Mouse (Mus musculus) layer of hippocampus, postnatal 10 days (tissue): ENCODE results near the gene Fblim1. TPM values are rescaled to one million over a fixed set of nuclear protein-coding genes. Genes with fewer than 3 reads are reported as not detected.

Source experiments
- DNase-seq, 2 experiments: peaks; one replicate each; pipeline ENCODE4 v3.0.0; 2021; ENCODE audit warnings: low spot score in 2 of 2
- total RNA-seq, 2 experiments: library from RNA; stranded (reverse); gene quantifications; 2 replicates each; pipeline ENCODE4 v1.2.3; 2021

Gene Fblim1
- total RNA-seq, 2 experiments from 2014 or later, result 4.6 to 5.0 TPM

DNA sequence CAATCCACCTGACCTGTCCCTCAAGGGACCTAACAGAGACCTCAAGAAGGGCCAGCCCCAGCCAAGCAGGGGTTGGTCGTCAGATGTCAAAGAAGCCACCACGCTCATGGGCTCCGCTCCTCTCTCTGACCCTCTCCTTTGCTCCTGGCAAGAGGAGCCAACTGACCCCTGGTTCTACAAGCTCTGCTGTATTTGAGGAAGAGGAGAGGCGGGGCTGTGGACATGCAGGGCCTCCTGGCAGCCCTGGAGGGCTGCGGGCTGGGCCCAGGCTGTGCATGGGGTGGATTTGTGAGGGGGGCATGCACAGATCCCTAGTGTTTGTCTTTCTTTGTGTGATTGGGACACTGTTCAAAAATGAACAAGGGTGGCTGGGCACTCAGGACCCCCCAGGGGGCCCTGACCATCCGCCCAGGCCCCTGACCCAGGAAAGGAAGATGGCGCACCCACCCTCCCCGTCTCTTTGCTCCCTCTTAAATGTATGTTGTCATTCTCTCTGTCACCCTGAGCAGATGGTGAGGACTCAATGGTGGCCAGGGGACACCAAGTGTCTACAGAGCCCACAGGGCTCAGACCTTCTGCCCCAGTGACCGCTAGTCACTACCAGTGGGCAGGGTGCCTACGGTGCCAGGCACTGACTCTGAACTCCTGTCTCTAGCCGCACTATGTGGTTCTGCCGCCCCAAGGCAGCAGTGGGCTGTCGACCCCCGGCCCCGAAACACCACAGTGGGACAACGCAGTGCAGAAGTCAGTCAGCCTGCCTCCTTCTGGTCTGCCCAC is 20.1 kb upstream of the Fblim1 start:
- no peak for DNase-seq

- DNase-seq, result no peak
Measured at GRCm38 (mm10) chr4:141624983-141625773, 19.3 kb upstream of the Fblim1 start.

GRCm38 (mm10) chr4:141624134-141624533 is 18.2 kb upstream of the Fblim1 start:
- DNase-seq, result no peak

GRCm38 (mm10) chr4:141623666-141624065 is 17.8 kb upstream of the Fblim1 start, which contains the start of gene Slc25a34:
Gene Slc25a34 (minus strand): TSS chr4:141623821.
- DNase-seq, result no peak

DNA sequence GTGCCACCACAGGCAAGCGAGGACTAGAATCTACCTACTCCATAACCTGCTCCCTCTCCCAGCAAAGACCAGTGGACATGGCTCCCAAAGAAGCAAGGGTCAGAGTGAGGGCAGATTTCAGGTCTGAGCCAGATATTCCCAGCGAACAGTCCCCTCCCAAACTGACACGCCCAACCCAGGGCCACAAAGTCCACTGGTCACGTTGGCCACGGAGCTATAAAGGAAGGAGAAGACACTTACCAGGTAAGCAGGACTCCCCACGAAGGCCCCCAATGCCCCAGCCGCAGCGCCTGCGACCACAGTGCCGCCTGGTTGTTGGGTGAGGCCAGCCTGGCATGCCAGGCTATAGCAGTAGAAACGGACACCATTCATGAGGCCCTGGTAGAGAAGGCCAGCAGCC is 17.1 kb upstream of the Fblim1 start:
- DNase-seq, result no peak

GRCm38 (mm10) chr4:141622580-141622979 is 16.7 kb upstream of the Fblim1 start:
- no peak for DNase-seq

- DNase-seq, result no peak
Measured at GRCm38 (mm10) chr4:141622091-141622490, 16.2 kb upstream of the Fblim1 start.

DNA sequence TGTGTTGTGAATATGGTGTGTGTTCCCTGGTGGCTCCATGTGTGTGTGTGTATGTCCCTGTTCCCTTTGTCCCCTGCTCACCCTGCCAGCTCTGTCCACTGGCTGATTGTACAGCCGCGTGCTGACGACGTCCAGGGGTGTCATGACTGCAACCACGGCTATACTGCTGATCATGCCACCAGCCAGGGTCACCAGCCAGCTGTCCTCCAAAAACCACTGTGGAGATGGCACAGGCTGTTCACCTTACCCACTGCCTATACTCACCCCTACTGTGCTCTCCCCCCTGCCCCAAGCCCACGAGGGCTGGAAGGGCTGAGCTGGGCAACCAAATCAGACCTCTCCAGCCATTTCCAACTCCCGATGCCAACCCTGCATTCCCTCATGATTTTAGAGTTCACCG is 15.4 kb upstream of the Fblim1 start:
- no peak for DNase-seq

- no peak for DNase-seq
Measured at GRCm38 (mm10) chr4:141619299-141619883, 13.5 kb upstream of the Fblim1 start.

DNA sequence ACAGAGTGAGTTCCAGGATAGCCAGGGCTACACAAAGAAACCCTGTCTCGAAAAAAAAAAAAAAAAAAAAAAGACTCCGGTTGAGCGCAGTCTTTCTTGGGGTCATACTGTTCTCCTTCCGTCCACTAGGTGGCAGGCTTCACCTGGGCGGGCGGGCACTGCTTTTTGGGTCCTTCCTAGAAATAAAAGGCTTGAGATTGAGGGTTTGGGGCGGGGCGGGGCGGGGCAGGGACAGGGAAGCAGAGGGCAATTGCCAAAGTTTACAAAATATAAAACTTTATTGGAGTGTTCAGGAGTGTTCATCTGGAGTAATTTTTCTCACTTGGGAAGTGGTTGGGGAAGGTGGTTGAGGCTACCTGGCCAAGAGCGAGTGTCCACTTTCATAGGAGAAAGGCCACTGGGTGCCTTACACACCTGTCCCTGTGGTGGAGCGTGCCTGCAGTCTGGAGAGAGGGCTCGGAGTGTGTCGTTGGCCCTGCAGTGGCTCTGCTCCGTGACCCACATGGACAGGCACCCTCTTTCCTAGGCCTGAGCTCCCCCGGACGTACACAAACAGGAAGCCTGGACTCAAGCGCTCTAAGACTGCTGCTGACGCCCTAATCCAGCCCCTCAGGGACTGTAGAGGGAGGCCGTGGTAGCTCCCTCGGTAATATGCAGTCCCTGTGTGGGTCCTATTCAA is 12.8 kb upstream of the Fblim1 start, which contains the start of gene Tmem82:
Gene Tmem82 (minus strand): TSS at position 69 of the 679 bp plus-strand sequence.
- DNase-seq, result peak; percentile 62 to 75

- no peak for DNase-seq
Measured at GRCm38 (mm10) chr4:141617863-141618564, 12.1 kb upstream of the Fblim1 start.

- peak; percentile 69 to 80 for DNase-seq
Measured at GRCm38 (mm10) chr4:141617299-141617698, 11.4 kb upstream of the Fblim1 start.

GRCm38 (mm10) chr4:141616811-141617210 is 10.9 kb upstream of the Fblim1 start:
- no peak for DNase-seq

GRCm38 (mm10) chr4:141614946-141615345 is 9.1 kb upstream of the Fblim1 start:
- no peak for DNase-seq

DNA sequence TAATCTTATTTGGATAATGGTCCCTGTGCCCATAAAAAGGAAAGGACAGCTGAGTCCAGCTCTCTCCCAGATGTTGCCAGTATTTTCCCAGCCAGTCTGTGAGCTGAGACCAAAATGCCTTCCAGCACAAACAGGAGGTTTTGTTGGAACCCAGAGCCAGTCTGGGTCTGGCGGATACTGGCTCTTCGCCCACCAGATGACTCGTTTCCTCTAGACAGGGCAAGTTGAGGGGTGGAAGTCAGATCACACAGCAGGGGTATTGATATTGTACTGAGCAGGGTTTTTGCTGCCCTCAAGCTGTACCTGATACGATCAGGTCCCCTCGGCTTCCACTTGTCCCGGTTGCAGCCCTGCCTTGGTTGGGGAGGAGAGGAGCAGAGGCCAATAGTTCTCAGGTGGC is 3.6 kb upstream of the Fblim1 start:
- no peak for DNase-seq

GRCm38 (mm10) chr4:141605421-141605820 is 475 bp downstream of the Fblim1 start:
- DNase-seq, result no peak

DNA sequence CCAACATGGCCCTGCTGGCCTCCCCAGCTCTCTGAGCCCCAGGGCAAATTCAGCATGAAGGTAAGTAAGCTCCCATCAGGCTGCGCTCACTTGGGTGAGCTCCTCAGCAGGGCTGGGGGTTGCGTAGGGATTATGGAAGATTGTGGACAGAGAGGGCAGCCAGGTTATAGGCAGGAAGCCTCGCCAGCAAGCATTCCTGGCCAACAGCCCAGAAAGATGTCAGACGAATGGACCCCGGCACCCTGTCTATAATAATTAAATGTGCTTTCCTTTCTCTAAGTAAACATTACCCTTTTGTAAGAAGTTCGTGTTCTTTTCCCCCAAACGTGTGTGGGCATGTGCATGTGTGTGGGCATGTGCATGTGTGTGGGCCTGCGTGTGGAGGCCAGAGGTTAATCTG is 1.4 kb downstream of the Fblim1 start:
- DNase-seq, result no peak

DNA sequence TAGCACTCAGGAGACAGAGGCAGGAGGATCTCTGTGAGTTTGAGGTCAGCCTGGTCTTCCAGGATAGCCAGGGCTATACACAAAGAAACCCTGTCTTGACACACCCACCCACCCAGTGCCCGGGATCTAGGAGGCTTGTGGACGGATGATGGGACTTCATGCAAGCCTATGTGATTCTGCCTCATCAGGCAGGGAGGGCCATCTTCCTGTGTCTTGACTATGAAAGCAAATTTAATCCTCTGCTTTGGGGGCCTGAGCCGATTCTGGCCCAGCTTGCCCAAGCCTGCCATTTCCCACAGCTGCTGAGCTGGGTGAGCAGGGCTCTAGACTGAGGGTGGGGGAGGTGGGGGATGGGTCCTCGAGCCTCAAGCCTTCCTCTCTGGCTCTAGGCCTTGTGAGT is 2.0 kb downstream of the Fblim1 start:
- no peak for DNase-seq

DNA sequence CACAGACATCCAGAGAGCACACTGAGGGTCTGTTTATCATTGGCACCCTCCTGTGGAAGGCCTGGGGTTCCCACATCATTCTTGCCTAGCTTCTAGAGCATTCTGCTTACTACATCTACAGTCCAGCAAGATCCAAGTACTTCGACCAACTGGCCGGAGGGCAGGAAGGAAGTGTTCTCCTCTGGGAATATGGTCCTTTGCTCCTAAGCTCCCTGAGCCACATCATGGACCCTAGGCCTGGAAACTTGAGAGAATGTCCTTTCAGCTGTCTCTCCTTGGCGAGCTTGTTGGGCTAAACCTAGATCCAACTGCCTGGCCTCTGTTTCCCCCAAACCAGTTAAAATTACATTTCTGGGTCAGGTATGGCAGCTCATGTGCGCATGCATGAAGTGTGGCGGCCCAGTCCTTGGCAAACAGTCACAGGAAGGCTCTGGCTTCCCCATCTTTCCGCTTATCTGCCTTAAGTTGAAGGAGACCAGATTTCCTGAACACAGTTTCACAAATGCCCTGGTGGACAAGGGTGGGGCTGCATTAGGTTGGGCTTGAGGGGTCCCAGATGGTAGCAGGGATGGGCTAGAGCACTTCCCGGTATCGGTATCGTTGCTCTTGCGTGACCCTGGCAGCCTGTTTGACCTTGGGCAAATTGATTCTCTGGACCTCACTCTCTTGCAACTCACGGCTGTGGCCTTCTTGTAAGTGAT is 3.2 kb downstream of the Fblim1 start:
- no peak for DNase-seq
